Mouse (Mus musculus) heart, embryonic 15.5 days (tissue): ENCODE measurements around the gene Il10rb. TPM values are rescaled to one million over a fixed set of nuclear protein-coding genes. Genes with fewer than 3 reads are reported as not detected.

ENCODE experiments used
- ATAC-seq: fragments of 200-750 bp; cut with Nextera tagmentation; replicated peaks from 2 replicates; pipeline ENCODE4 v1.8.0; 2017; ENCODE audit warnings: low read depth, moderate TSS enrichment; ENCODE audit not compliant: insufficient number of reproducible peaks, insufficient read depth, low FRiP score
- H3K27ac ChIP-seq: fragments of 300-500 bp; sonication (generic); 2 replicates; pipeline ENCODE4 v1.5.1; 2015; ENCODE audit warnings: mild to moderate bottlenecking, inconsistent platforms
- H3K27me3 ChIP-seq: fragments of 300-500 bp; sonication (generic); 2 replicates; pipeline ENCODE4 v1.6.1; 2015; ENCODE audit warnings: inconsistent platforms
- H3K36me3 ChIP-seq: fragments of 300-500 bp; sonication (generic); 2 replicates; pipeline ENCODE4 v1.6.1; 2015; ENCODE audit warnings: mild to moderate bottlenecking, inconsistent platforms
- H3K4me1 ChIP-seq: fragments of 300-500 bp; sonication (generic); replicated peaks from 2 replicates; pipeline ENCODE4 v1.6.1; 2015; ENCODE audit warnings: inconsistent platforms
- H3K4me2 ChIP-seq: fragments of 300-500 bp; sonication (generic); 2 replicates; pipeline ENCODE4 v1.6.1; 2015; ENCODE audit warnings: inconsistent platforms, mild to moderate bottlenecking, moderate library complexity
- H3K4me3 ChIP-seq: fragments of 300-500 bp; sonication (generic); 2 replicates; pipeline ENCODE4 v1.5.1; 2015; ENCODE audit warnings: mild to moderate bottlenecking, inconsistent platforms
- H3K9ac ChIP-seq: fragments of 300-500 bp; sonication (generic); 2 replicates; pipeline ENCODE4 v1.6.1; 2015; ENCODE audit warnings: mild to moderate bottlenecking, inconsistent platforms
- H3K9me3 ChIP-seq: fragments of 300-500 bp; sonication (generic); replicated peaks from 2 replicates; pipeline ENCODE4 v1.6.1; 2016; ENCODE audit warnings: inconsistent platforms
- WGBS: fragments of 180-500 bp; shearing (Covaris S2); methylation state at CpG from one replicate; pipeline ENCODE4 v1.1.7; 2015; ENCODE audit warnings: mixed read lengths; 5-methylcytosine and 5-hydroxymethylcytosine counted together
- polyA plus RNA-seq: library from polyadenylated mRNA; unstranded; fragments of >200 nt; fragmentation: Nextera tagmentation; extraction: Ambion mirVana; gene quantifications from 2 replicates; pipeline ENCODE4 v1.2.1, GENCODE M21; 2015

The Il10rb gene
- polyA plus RNA-seq, 1 experiment from 2014 or later, result 57.9 TPM

- 74% methylated on average over 4 of the region's 4 CpGs for WGBS
- Histone ChIP-seq H3K4me2 (no peak overlapping the region), H3K9me3 (no peaks in the 10 kb centered on the region), H3K27me3 (no peaks in the 10 kb centered on the region), H3K27ac (no peak overlapping the region), H3K4me1 (peaks cover 18% of the 10 kb centered on the region), H3K9ac (no peak overlapping the region), H3K36me3 (no peaks in the 10 kb centered on the region), H3K4me3 (no peak overlapping the region)
- no peak for ATAC-seq
These were observed 49.9 kb downstream of the Il10rb start for GRCm38 (mm10) chr16:91455868-91456267.

- H3K36me3 ChIP-seq, result no peaks in the 10 kb centered on the region
- peaks cover 18% of the 10 kb centered on the region for H3K4me1 ChIP-seq
- H3K4me3 ChIP-seq, result no peak overlapping the region
- no peak overlapping the region for H3K4me2 ChIP-seq
- no peak overlapping the region for H3K27ac ChIP-seq
- H3K9me3 ChIP-seq, result no peaks in the 10 kb centered on the region
- no peak for ATAC-seq
- H3K9ac ChIP-seq, result no peak overlapping the region
- no peaks in the 10 kb centered on the region for H3K27me3 ChIP-seq
- WGBS, result 69% methylated on average over 21 of the region's 21 CpGs
These were observed 52.4 kb downstream of the Il10rb start for GRCm38 (mm10) chr16:91458301-91458746.

GRCm38 (mm10) chr16:91458976-91459375 lies 53.0 kb downstream of the Il10rb start:
- peak overlapping the region; percentile 32 for H3K27ac ChIP-seq
- no peak overlapping the region for H3K4me3 ChIP-seq
- H3K4me1 ChIP-seq, result peaks cover 18% of the 10 kb centered on the region
- peak; percentile 44; the same call in 1 of the 2 replicates for ATAC-seq
- no peaks in the 10 kb centered on the region for H3K27me3 ChIP-seq
- H3K9me3 ChIP-seq, result no peaks in the 10 kb centered on the region
- peak overlapping the region; percentile 12; the same call in 1 of the 2 replicates for H3K4me2 ChIP-seq
- no peaks in the 10 kb centered on the region for H3K36me3 ChIP-seq
- WGBS, result 36% methylated on average over 5 of the region's 5 CpGs
- H3K9ac ChIP-seq, result no peak overlapping the region

DNA sequence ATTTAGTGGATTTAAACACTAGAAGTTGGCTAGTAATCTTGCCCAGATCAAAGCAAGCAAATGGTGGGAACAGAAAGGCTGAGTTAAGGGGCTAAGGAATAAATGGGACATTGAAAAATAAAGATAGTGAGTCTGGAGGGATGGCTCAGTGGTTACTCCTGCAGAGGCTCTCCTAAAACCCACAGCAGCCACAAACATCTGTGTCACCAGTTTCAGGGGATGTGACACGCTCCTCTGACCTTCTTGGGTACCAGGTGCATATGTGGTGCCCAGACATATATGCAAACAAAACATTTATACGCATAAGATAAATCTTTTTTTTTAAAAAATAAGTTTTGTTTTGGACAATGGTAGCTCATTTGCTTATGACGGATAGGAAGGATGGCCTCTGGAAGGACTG lies 53.4 kb downstream of the Il10rb start:
- Histone ChIP-seq H3K4me1 (peaks cover 20% of the 10 kb centered on the region), H3K4me2 (peak overlapping the region; percentile 12; the same call in 1 of the 2 replicates), H3K27me3 (no peaks in the 10 kb centered on the region), H3K9me3 (no peaks in the 10 kb centered on the region), H3K36me3 (no peaks in the 10 kb centered on the region), H3K4me3 (no peak overlapping the region), H3K9ac (no peak overlapping the region), H3K27ac (peak overlapping the region; percentile 32)
- no peak for ATAC-seq
- 84% methylated on average over 3 of the region's 3 CpGs for WGBS

- Histone ChIP-seq H3K4me2 (no peak overlapping the region), H3K4me1 (peaks cover 20% of the 10 kb centered on the region), H3K27me3 (no peaks in the 10 kb centered on the region), H3K4me3 (no peak overlapping the region), H3K9me3 (no peaks in the 10 kb centered on the region), H3K9ac (no peak overlapping the region), H3K27ac (no peak overlapping the region), H3K36me3 (no peaks in the 10 kb centered on the region)
- whole genome bisulfite sequencing, result 71% methylated on average over 11 of the region's 11 CpGs
- ATAC-seq, result no peak
These were observed 53.9 kb downstream of the Il10rb start for GRCm38 (mm10) chr16:91459841-91460370.

GRCm38 (mm10) chr16:91461066-91461638 lies 55.2 kb downstream of the Il10rb start:
- Histone ChIP-seq H3K27me3 (no peaks in the 10 kb centered on the region), H3K9me3 (no peaks in the 10 kb centered on the region), H3K27ac (peak overlapping the region; percentile 43), H3K4me1 (peaks cover 33% of the 10 kb centered on the region), H3K4me2 (no peak overlapping the region), H3K4me3 (no peak overlapping the region), H3K9ac (no peak overlapping the region), H3K36me3 (no peaks in the 10 kb centered on the region)
- ATAC-seq, result no peak
- 61% methylated on average over 11 of the region's 11 CpGs for WGBS

GRCm38 (mm10) chr16:91461773-91462181 lies 55.8 kb downstream of the Il10rb start:
- Histone ChIP-seq H3K4me1 (peaks cover 38% of the 10 kb centered on the region), H3K4me2 (no peak overlapping the region), H3K27ac (peak overlapping the region; percentile 56), H3K36me3 (no peaks in the 10 kb centered on the region), H3K4me3 (no peak overlapping the region), H3K9me3 (no peaks in the 10 kb centered on the region), H3K27me3 (no peaks in the 10 kb centered on the region), H3K9ac (no peak overlapping the region)
- WGBS, result 53% methylated on average over 9 of the region's 9 CpGs
- no peak for ATAC-seq

GRCm38 (mm10) chr16:91462644-91463043 lies 56.7 kb downstream of the Il10rb start:
- no peaks in the 10 kb centered on the region for H3K27me3 ChIP-seq
- WGBS, result 51% methylated on average over 3 of the region's 3 CpGs
- H3K4me2 ChIP-seq, result no peak overlapping the region
- no peaks in the 10 kb centered on the region for H3K9me3 ChIP-seq
- no peak overlapping the region for H3K4me3 ChIP-seq
- peak overlapping the region; percentile 15; the same call in 1 of the 2 replicates for H3K27ac ChIP-seq
- H3K36me3 ChIP-seq, result no peaks in the 10 kb centered on the region
- peaks cover 38% of the 10 kb centered on the region for H3K4me1 ChIP-seq
- ATAC-seq, result no peak
- no peak overlapping the region for H3K9ac ChIP-seq

GRCm38 (mm10) chr16:91463400-91463799 lies 57.4 kb downstream of the Il10rb start:
- Histone ChIP-seq H3K4me1 (peaks cover 38% of the 10 kb centered on the region), H3K9me3 (no peaks in the 10 kb centered on the region), H3K4me3 (no peak overlapping the region), H3K27ac (no peak overlapping the region), H3K36me3 (no peaks in the 10 kb centered on the region), H3K9ac (no peak overlapping the region), H3K27me3 (no peaks in the 10 kb centered on the region), H3K4me2 (no peak overlapping the region)
- ATAC-seq, result no peak
- WGBS, result 58% methylated on average over 2 of the region's 2 CpGs

DNA sequence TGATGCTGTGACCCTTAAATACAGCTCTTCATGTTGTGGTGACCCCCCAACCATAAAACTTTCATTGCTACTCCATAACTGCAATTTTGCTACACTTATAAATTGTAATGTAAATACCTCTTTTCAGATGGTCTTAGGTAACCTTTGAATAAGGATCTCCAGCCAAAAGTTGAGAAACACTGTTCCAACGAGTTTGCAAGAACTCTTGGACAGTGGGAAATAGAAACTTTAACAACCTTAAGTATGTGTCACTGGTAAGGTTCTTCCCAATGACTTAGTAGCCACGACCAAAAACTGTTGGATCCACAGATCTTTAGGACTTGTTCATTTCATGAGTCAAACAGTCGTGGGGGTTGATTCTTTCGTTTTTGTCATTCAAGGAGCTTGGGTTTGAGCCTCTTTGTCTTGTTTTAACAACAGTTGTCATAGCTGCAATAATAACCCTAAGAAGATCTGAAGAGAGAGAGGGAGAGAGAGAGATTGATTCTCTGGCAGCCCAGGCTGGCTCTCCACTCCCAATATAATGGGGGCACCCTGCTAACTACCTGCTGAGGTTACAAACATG lies 58.0 kb downstream of the Il10rb start:
- no peak for ATAC-seq
- H3K4me2 ChIP-seq, result peak overlapping the region; percentile 94
- H3K36me3 ChIP-seq, result no peaks in the 10 kb centered on the region
- H3K27ac ChIP-seq, result peak overlapping the region; percentile 85
- 85% methylated on average over 4 of the region's 4 CpGs for WGBS
- H3K9me3 ChIP-seq, result no peaks in the 10 kb centered on the region
- H3K27me3 ChIP-seq, result no peaks in the 10 kb centered on the region
- H3K4me3 ChIP-seq, result peak overlapping the region; percentile 75
- peaks cover 37% of the 10 kb centered on the region for H3K4me1 ChIP-seq
- H3K9ac ChIP-seq, result peak overlapping the region; percentile 52; the same call in 1 of the 2 replicates

- Histone ChIP-seq H3K27ac (peak overlapping the region; percentile 85), H3K4me1 (peaks cover 33% of the 10 kb centered on the region), H3K4me3 (peak overlapping the region; percentile 75), H3K9ac (peak overlapping the region; percentile 71), H3K27me3 (no peaks in the 10 kb centered on the region), H3K9me3 (no peaks in the 10 kb centered on the region), H3K4me2 (peak overlapping the region; percentile 94), H3K36me3 (no peaks in the 10 kb centered on the region)
- WGBS, result 2% methylated on average over 44 of the region's 44 CpGs
- peak; percentile 95 for ATAC-seq
These were observed 58.9 kb downstream of the Il10rb start for GRCm38 (mm10) chr16:91464594-91465504.
